Mouse (Mus musculus) bone marrow, adult 2 months (tissue): ENCODE measurements around the gene Pms1.

Experiments
- CTCF ChIP-seq: fragments of 200-500 bp; IDR thresholded peaks from 2 replicates; pipeline ENCODE4 v1.5.1; 2011; ENCODE audit warnings: low read length, control low read depth; ENCODE audit not compliant: control insufficient read depth, insufficient read depth
- POLR2A ChIP-seq: fragments of 200-500 bp; IDR thresholded peaks from 2 replicates; pipeline ENCODE4 v1.6.1; 2011; ENCODE audit warnings: low read depth, mild to moderate bottlenecking, control low read depth, low read length, borderline replicate concordance; ENCODE audit not compliant: control insufficient read depth

DNA sequence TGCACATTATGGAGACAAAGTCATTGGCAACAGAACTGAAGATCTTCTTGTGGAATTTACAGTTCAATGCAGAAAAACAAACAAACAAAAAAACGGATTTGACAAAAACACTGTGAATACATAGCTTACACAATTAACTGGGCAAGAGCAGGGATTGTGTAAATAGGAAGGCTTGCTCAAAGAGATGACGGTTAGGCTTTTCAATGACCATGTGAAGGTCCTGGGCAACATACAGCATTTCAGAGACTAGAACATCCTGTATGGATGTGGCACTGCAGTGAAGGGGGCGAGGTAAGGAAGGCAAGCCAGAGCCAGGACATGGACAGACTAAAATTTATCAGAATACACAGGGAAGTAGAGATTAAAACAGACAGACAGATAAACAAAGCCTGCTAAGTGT is 107.2 kb downstream of the Pms1 start:
- no peak for TF ChIP-seq POLR2A
- TF ChIP-seq CTCF: no peak
